Mouse (Mus musculus): Measurements from ENCODE around the gene Parn.

DNA sequence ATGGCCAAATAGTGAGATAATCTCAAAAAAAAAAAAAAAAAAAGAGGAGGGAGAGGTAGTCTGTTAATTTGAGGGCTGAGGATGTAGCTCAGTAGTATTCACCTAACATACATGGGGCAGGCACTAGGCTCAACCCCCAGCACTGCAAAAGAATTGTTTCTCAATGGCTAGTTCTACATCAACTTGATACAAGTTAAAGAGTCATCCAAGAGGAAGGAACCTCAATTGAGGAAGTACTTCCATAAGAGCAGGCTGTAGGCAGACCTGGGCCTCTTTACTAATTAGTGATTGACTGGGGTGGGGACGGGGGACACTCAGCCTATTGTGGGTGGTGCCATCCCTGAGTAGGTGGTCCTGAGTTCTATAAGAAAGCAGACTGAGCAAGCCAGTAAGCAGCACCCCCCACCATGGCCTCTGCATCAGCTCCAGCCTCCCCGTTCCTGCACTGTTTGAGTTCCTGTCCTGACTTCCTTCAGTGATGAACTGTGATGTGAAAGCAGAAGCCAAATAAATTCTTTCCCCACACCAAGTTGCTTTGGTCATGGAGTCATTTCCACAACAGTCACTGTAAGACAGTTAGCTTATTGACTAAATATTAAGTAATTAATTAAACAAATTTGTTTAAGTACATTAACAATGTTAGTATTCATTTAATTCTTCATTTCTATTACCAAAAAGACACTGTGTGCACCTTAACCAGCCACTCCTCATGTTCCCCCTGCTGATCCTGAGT lies 49.0 kb upstream of the Parn start:
- TF ChIP-seq CTCF (IDR thresholded peaks at IDR 0.05; ENCODE audit: insufficient read depth, low read length) (no peak), POLR2A (IDR thresholded peaks at IDR 0.05; ENCODE audit: borderline replicate concordance, extremely low read depth, low read depth, low read length) (no peak)
